Mouse (Mus musculus): ENCODE data around the gene Capn11. TPM values are rescaled to one million over a fixed set of nuclear protein-coding genes. Genes with fewer than 3 reads are reported as not detected.
"Not testable (repeated sequence)": the region's sequence is repeated elsewhere in the genome, so short reads cannot be mapped to it uniquely, and the experiment has no call there.

The Capn11 gene
- polyA plus RNA-seq, 1 experiment from 2014 or later, result 0.81 TPM

DNA sequence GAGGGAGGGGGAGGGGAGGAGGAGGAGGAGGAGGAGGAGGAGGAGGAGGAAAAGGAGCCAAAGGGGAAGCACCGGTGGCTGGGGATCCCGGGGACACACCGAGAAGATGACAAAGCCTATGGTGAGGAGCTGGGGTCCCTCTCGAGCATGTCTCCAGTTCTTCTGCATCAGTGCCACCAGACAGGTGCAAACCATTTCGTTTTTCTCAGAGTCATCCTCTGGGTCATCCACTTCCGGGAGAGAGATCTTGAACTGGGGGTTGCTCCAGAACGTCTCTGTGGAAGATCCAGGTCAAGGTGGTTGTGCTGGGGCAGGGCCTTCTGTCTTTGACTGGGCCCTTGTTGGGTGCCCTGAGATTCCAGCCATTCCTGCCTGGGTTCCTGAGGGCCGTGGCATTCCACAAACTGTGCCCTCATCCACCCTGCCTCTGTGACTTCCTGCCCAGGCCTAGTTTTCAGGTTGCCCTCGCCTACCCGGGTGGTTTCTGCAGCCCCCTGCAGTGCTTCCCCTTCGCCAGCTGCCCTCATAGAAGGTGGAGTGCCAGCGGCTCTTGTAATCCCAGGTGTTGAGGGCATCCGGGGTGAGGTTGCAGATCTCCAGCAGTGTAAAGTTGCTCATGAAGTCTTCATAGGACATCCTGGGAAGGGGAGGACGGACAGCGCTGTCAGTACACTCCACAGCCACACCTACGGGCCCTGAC, 20.4 kb downstream of the Capn11 start:
- no peak overlapping the region for H3K4me3 ChIP-seq
- peaks cover 4% of the 10 kb centered on the region; the same call in 1 of the 2 replicates for H3K4me1 ChIP-seq
- H3K27me3 ChIP-seq (replicated peaks; ENCODE audit: low read depth, poor library complexity, severe bottlenecking), result no peaks in the 10 kb centered on the region
- no peak overlapping the region for H3K27ac ChIP-seq (replicated peaks)
- DNase-seq (ENCODE audit: low spot score), result no peak
- WGBS, result 80% methylated on average over 16 of the region's 16 CpGs
- H3K36me3 ChIP-seq (replicated peaks), result no peaks in the 10 kb centered on the region
- H3K9me3 ChIP-seq, result no peaks in the 10 kb centered on the region

DNA sequence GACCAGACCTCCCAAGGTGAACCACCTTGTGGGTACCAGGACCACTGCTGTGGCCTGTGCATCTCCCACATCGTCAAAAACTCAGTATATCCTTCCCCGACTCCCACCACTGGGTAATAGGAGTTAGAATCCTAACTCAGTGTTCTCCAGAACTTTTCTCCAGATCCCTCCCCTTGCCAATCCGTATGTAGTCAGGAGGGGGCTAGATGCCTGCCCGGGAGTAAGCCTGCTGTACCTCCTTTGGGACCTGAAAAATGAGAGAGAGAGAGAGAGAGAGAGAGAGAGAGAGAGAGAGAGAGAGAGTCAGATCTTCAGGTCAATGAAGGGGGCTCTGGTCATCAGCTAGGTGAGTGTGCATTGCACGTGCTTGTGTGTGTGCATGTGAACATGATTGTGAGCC, 25.1 kb downstream of the Capn11 start:
- H3K36me3 ChIP-seq (replicated peaks), result no peaks in the 10 kb centered on the region
- no peaks in the 10 kb centered on the region; the same call in 1 of the 2 replicates for H3K27me3 ChIP-seq (replicated peaks; ENCODE audit: low read depth, poor library complexity, severe bottlenecking)
- H3K4me3 ChIP-seq, result no peak overlapping the region
- DNase-seq (ENCODE audit: low spot score), result no peak
- no peaks in the 10 kb centered on the region for H3K9me3 ChIP-seq
- H3K4me1 ChIP-seq, result peaks cover 24% of the 10 kb centered on the region
- WGBS, result 83% methylated on average over 5 of the region's 5 CpGs
- H3K27ac ChIP-seq (replicated peaks), result no peak overlapping the region

DNA sequence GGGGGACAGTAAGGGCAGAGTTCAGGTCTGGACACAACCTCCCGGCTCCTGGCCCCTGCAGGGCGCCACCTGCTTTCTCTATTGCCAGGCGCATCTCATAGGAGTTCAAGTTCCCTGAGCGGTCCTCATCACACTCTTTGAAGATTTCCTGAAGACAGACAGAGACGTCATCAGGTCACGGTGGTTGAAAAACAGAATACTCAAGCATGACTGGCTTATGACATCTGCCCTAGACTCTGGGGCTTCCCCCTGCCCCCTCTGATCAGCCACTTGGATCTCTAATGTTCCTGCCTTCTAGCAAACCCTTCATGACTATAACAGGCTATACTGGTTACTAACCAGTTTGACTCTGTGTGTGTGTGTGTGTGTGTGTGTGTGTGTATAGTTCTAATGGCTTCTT, 27.2 kb downstream of the Capn11 start:
- no peaks in the 10 kb centered on the region; the same call in none of the 2 replicates for H3K27me3 ChIP-seq (replicated peaks; ENCODE audit: low read depth, poor library complexity, severe bottlenecking)
- H3K9me3 ChIP-seq, result no peaks in the 10 kb centered on the region
- 80% methylated on average over 6 of the region's 6 CpGs for WGBS
- H3K36me3 ChIP-seq (replicated peaks), result no peaks in the 10 kb centered on the region
- no peak for DNase-seq (ENCODE audit: low spot score)
- H3K27ac ChIP-seq (replicated peaks), result no peak overlapping the region
- H3K4me3 ChIP-seq, result no peak overlapping the region
- H3K4me1 ChIP-seq, result peaks cover 40% of the 10 kb centered on the region

DNA sequence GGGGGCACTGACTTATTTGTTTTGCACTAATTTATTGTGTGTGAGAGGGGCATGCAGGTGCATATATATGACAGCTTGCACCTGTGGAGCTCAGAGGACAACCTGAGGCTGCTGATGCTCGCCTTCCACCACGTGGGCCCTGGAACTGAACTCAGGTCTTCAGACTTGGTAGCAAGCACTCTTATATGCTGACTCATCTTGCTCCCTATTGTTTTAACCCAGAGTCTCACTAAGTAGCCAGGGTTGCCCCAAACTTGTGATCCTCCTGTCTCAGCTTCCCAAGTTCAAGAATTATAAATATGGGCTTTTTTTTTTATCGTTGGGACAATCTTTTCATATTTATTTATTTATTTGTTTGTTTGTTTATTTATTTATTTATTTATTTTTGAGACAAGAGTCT, 28.1 kb downstream of the Capn11 start:
- DNase-seq (ENCODE audit: low spot score), result no peak
- WGBS, result 57% methylated on average over 3 of the region's 3 CpGs
- peak overlapping the region; percentile 62 for H3K4me3 ChIP-seq
- H3K9me3 ChIP-seq, result no peaks in the 10 kb centered on the region
- H3K27me3 ChIP-seq (replicated peaks; ENCODE audit: low read depth, poor library complexity, severe bottlenecking), result no peaks in the 10 kb centered on the region; the same call in none of the 2 replicates
- H3K36me3 ChIP-seq (replicated peaks), result no peaks in the 10 kb centered on the region
- H3K4me1 ChIP-seq, result peaks cover 45% of the 10 kb centered on the region
- 0 out of 2 replicates have a peak overlapping the region, but pooled peaks have one; percentile 79 for H3K27ac ChIP-seq (replicated peaks)

DNA sequence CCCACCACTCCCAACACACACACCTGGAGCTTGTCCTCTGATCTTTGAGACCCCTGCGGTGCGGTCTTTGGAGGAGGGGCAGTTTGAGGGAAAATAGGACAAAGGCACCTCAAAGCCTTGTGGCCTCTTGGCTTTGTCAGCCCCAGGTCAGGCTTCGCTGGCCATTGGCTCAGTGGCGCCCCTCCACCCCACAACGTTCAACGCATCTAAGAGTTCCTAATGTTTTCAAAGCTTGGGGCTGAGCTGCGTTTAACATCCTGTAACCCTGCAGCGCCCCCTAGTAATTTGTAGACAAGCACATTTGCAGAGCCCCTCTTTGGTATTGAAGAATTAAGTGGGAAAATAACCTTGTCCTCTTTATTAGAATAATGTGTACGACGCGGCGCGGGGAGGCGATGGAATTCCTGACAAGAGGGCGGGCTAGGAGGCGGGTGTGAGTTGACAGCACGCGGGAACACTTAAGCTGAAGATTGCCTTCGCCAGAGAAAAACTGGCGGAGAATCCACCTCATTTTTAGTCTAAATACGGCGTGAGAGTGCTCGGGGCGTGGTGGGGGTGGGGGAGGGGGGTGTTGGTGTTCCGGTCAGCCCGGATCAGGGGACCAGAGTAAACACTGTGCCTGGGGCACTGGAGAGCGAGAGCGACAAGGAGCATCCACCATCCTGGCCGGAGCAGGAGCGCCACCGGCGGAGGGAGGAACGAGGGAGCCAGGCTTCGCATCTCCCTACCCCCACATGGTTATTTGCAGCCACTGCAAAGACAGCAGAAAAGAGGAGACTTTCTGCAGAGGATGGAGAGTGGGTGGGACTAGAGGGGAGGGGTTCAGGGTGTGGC, 29.0 kb downstream of the Capn11 start:
- peak; percentile 79 for DNase-seq (ENCODE audit: low spot score)
- H3K9me3 ChIP-seq, result no peaks in the 10 kb centered on the region
- H3K27ac ChIP-seq (replicated peaks), result peak overlapping the region; percentile 79
- WGBS, result 1% methylated on average over 34 of the region's 34 CpGs
- no peaks in the 10 kb centered on the region; the same call in none of the 2 replicates for H3K27me3 ChIP-seq (replicated peaks; ENCODE audit: low read depth, poor library complexity, severe bottlenecking)
- no peaks in the 10 kb centered on the region for H3K36me3 ChIP-seq (replicated peaks)
- peaks cover 45% of the 10 kb centered on the region for H3K4me1 ChIP-seq
- peak overlapping the region; percentile 62 for H3K4me3 ChIP-seq

DNA sequence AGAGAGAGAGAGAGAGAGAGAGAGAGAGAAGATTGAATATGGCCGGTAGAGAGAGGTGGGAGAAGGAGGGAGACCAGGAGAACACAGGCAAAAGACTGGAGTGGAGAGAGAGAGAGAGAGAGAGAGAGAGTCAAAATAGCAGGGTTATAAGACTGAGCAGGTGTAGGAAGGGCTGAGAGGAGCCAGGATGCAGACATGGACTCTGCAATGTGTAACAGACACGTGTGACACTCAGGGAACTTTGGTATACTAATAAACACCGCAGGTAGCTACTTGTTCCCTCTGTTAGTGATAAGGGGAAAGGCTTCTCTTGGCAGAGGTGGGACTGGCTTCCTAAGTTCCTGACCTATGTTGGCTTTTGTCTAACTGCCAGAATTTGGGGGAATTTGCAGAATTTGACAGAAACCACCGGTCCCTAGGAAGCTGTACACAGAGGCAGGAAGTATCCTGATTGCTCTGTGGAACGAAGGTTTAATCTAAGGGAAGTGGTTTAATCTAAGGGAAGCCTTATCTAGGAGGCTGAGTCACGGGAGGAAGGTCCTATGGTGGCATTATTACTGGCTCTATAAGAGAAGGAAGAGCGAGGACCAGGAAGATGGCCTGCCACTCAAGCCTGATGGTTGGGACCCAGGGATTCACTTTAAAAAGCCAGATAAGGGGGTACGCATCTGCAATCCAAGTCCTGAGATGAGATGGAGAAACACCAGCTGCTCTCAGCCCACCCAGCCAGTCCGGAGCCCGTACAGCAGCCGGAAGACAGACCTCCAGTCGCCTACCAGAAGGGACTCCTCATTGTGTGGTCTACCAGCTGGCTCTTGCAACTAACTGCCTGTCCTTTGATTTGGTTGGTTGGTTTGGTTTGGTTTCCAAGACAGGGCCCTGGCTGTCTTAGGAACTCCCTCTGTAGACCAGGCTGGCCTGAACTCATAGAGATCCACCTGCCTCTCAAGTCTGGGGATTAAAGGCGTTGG, 30.0 kb downstream of the Capn11 start:
- Histone ChIP-seq H3K27ac (replicated peaks) (peak overlapping the region; percentile 79), H3K4me3 (peak overlapping the region; percentile 62)
- DNase-seq (ENCODE audit: low spot score), result no peak

DNA sequence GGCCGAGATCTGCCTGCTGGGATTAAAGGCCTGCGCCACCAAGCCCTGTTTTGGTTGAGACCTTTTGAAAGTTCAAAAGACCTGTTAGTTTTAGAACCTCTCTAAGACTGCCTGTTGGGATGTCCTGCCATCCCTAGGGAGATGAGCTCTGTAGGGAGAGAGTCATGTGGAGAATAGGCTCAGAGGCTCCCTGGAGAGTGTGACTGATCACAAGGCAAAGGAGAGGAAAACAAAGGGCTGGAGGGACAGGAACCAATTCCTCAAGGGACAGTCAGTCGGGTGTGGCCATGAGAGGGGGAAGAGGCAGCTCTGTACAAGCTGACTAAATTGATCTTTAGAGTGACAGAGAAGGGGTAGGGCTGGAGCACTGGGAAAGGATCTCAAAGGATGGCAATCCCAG, 31.0 kb downstream of the Capn11 start:
- DNase-seq (ENCODE audit: low spot score), result no peak
- peak overlapping the region; percentile 51 for H3K27ac ChIP-seq (replicated peaks)
- WGBS, result 29% methylated on average over 3 of the region's 3 CpGs
- H3K9me3 ChIP-seq, result no peaks in the 10 kb centered on the region
- H3K27me3 ChIP-seq (replicated peaks; ENCODE audit: low read depth, poor library complexity, severe bottlenecking), result no peaks in the 10 kb centered on the region; the same call in none of the 2 replicates
- H3K4me1 ChIP-seq, result peaks cover 45% of the 10 kb centered on the region
- H3K36me3 ChIP-seq (replicated peaks), result no peaks in the 10 kb centered on the region
- no peak overlapping the region for H3K4me3 ChIP-seq

More for the DNA sequence above, 30.0 kb downstream of the Capn11 start:
- Histone ChIP-seq H3K36me3 (replicated peaks) (no peaks in the 10 kb centered on the region), H3K4me1 (peaks cover 45% of the 10 kb centered on the region), H3K27me3 (replicated peaks; ENCODE audit: low read depth, poor library complexity, severe bottlenecking) (no peaks in the 10 kb centered on the region; the same call in none of the 2 replicates), H3K9me3 (no peaks in the 10 kb centered on the region)
- 71% methylated on average over 13 of the region's 13 CpGs for WGBS

DNA sequence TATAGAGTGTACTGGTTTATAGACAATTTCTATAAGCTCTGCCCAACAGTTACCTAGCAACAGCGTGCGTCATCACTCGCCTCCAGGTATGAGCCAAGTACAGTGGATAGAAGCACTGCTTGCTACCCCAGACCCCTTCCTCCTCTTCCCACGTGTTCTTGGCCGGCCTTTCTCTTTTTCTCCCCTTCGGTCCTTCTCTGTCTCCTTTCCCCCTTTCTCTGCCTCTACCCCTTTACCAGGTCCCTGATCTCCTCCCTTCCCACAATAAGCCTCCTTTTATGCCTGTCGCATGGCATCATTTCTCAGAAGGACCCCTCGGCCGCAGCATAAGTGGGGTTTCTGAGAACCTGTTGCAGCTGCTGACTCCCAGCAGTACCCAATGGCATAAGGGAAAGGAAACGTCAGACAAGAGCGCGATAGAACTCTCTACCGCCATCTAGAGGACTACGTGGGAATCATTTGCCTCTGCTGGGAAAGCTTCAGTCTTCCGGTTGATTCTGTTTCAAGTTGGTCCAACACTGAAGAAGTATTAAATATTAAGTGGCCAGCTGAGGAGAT, 32.5 kb downstream of the Capn11 start:
- peak overlapping the region; percentile 36 for H3K4me3 ChIP-seq

DNA sequence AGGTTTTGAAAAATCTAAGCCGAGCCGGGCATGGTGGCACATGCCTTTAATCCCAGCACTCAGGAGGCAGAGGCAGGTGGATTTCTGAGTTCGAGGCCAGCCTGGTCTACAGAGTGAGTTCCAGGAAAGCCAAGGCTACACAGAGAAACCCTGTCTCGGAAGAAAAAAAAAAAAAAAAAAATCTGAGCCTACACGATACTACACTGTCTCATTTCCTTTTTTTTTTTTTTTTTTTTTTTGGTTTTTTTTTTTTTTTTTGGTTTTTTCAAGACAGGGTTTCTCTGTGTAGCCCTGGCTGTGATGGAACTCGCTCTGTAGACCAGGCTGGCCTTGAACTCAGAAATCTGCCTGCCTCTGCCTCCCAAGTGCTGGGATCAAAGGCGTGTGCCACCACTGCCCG, 35.7 kb downstream of the Capn11 start:
- H3K4me1 ChIP-seq, result peaks cover 36% of the 10 kb centered on the region
- WGBS, result 90% methylated on average over 8 of the region's 8 CpGs
- H3K36me3 ChIP-seq (replicated peaks); H3K27ac ChIP-seq (replicated peaks); H3K4me3 ChIP-seq; H3K9me3 ChIP-seq; DNase-seq (ENCODE audit: low spot score); H3K27me3 ChIP-seq (replicated peaks; ENCODE audit: low read depth, poor library complexity, severe bottlenecking): not testable (repeated sequence)

More for the DNA sequence above, 32.5 kb downstream of the Capn11 start:
- Histone ChIP-seq H3K9me3 (no peaks in the 10 kb centered on the region), H3K4me1 (peaks cover 41% of the 10 kb centered on the region), H3K36me3 (replicated peaks) (no peaks in the 10 kb centered on the region), H3K27me3 (replicated peaks; ENCODE audit: low read depth, poor library complexity, severe bottlenecking) (no peaks in the 10 kb centered on the region; the same call in 1 of the 2 replicates), H3K27ac (replicated peaks) (peak overlapping the region; percentile 30; the same call in 1 of the 2 replicates)
- peak; percentile 81 for DNase-seq (ENCODE audit: low spot score)
- WGBS, result 24% methylated on average over 15 of the region's 15 CpGs

DNA sequence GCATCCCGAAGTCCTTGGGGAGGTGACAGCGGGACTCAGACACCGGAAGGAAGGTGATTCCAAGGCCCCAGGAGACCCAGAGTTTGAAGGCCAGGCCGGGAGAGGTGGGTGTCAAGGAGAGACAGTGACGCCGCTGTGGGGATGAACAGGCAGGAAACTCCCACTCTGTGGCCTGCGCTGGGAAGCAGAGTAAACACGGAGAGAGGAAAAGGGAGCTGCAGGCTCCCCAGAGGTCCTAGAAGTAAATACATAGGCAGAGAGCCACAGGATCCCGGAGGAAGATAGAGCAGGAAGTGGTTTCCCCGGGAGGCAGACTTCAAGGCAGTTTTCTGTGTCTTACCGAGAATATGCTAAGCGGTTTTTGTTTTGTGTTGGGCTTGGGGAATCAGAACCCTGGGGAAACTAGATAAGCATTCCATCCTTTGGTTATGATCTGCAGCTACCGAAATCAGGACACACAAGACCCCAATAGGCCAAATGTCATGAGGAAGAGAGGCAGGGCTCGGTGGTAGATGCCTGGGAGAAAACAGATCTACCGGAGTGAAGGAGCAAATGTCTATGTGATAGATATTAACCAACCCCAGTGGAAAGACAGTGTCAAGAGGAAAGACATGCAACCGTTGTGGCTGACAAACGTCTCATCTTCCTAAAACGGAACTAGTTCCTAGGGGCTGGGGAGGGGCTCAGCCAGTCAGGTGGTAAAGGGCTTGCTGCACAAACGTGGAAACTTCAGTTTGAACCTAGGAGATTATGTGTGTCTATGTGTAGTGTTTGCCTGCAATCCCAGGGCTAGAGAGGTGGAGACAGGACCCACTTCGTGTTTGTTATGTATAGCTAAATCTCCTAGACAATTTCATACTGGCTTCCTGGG, 39.5 kb downstream of the Capn11 start:
- peak overlapping the region; percentile 52 for H3K4me3 ChIP-seq
- WGBS, result 23% methylated on average over 20 of the region's 20 CpGs
- peak overlapping the region; percentile 82 for H3K27ac ChIP-seq (replicated peaks)
- no peak for DNase-seq (ENCODE audit: low spot score)
- H3K4me1 ChIP-seq, result peaks cover 18% of the 10 kb centered on the region
- H3K27me3 ChIP-seq (replicated peaks; ENCODE audit: low read depth, poor library complexity, severe bottlenecking), result no peaks in the 10 kb centered on the region
- no peaks in the 10 kb centered on the region for H3K36me3 ChIP-seq (replicated peaks)
- H3K9me3 ChIP-seq, result no peaks in the 10 kb centered on the region

DNA sequence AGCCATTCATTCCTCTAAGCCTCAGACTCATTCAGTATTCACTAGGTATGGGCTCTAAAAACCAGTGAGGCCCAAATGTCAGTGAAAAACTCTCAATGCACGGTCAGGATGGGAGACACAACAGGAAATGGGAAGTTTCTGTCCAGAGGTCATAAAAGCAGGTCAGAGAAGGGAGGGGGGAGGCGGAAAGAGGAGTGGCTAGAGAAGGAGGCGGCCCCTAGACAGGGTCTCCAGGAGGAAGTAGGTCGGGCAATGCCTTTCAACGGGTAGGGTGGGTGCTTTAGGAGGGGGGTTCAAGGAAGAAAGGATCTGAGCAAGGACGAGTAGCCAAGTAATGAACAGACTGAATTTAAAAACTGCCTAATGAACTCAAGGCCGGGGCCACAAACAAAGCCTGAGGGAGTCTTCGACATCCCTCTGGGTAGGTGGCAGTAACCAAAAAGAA, 40.2 kb downstream of the Capn11 start:
- H3K36me3 ChIP-seq (replicated peaks), result no peaks in the 10 kb centered on the region
- no peaks in the 10 kb centered on the region for H3K27me3 ChIP-seq (replicated peaks; ENCODE audit: low read depth, poor library complexity, severe bottlenecking)
- peak overlapping the region; percentile 52 for H3K4me3 ChIP-seq
- H3K27ac ChIP-seq (replicated peaks), result peak overlapping the region; percentile 82
- WGBS, result 7% methylated on average over 8 of the region's 8 CpGs
- no peaks in the 10 kb centered on the region for H3K9me3 ChIP-seq
- H3K4me1 ChIP-seq, result peaks cover 18% of the 10 kb centered on the region
- peak; percentile 60 for DNase-seq (ENCODE audit: low spot score)

All from embryonic facial prominence, embryonic 10.5 days (tissue).